Mouse (Mus musculus): ENCODE results near the gene Etfa.
A peak's percentile ranks its signal among the peaks of the same experiment; 100 is the strongest.

- TF ChIP-seq CTCF (IDR thresholded peaks at IDR 0.05; ENCODE audit: control insufficient read depth, insufficient read depth, low read length) (peak; percentile 57), POLR2A (IDR thresholded peaks at IDR 0.05; ENCODE audit: borderline replicate concordance, control insufficient read depth, low read depth, low read length) (no peak)
Observed at GRCm38 (mm10) chr9:55535907-55536306, 23.9 kb upstream of the Etfa start.

Data from bone marrow, adult 2 months (tissue).